Mouse (Mus musculus): ENCODE results near the gene Ptprn.

Gene Ptprn

GRCm38 (mm10) chr1:75225473-75225872 is 38.8 kb downstream of the Ptprn start:
- no peak for DNase-seq (ENCODE audit: low read depth, low spot score)

GRCm38 (mm10) chr1:75223532-75223931 is 40.8 kb downstream of the Ptprn start:
- no peak for DNase-seq (ENCODE audit: low read depth, low spot score)

- DNase-seq (ENCODE audit: low read depth, low spot score), result no peak
Observed at GRCm38 (mm10) chr1:75222926-75223325, 41.4 kb downstream of the Ptprn start.

- DNase-seq (ENCODE audit: low read depth, low spot score), result no peak
Observed at GRCm38 (mm10) chr1:75221538-75221937, 42.8 kb downstream of the Ptprn start.

GRCm38 (mm10) chr1:75219531-75219930 is 44.8 kb downstream of the Ptprn start, which contains the start of gene Tuba4a:
TSS of gene Tuba4a (minus strand) at chr1:75219865.
- no peak for DNase-seq (ENCODE audit: low read depth, low spot score)

GRCm38 (mm10) chr1:75219078-75219477 is 45.2 kb downstream of the Ptprn start:
- DNase-seq (ENCODE audit: low read depth, low spot score), result peak; percentile 78

- DNase-seq (ENCODE audit: low read depth, low spot score), result no peak
Observed at GRCm38 (mm10) chr1:75218227-75219001, 45.9 kb downstream of the Ptprn start.

- DNase-seq (ENCODE audit: low read depth, low spot score), result no peak
Observed at GRCm38 (mm10) chr1:75217893-75218226, 46.4 kb downstream of the Ptprn start.

- DNase-seq (ENCODE audit: low read depth, low spot score), result no peak
Observed at GRCm38 (mm10) chr1:75216797-75217585, 47.3 kb downstream of the Ptprn start.

GRCm38 (mm10) chr1:75215785-75216184 is 48.5 kb downstream of the Ptprn start:
- DNase-seq (ENCODE audit: low read depth, low spot score), result no peak

- DNase-seq (ENCODE audit: low read depth, low spot score), result no peak
Observed at GRCm38 (mm10) chr1:75214886-75215285, 49.4 kb downstream of the Ptprn start.

- DNase-seq (ENCODE audit: low read depth, low spot score), result no peak
Observed at GRCm38 (mm10) chr1:75214442-75214841, 49.9 kb downstream of the Ptprn start.

- no peak for DNase-seq (ENCODE audit: low read depth, low spot score)
Observed at GRCm38 (mm10) chr1:75213096-75213495, 51.2 kb downstream of the Ptprn start.

- no peak for DNase-seq (ENCODE audit: low read depth, low spot score)
Observed at GRCm38 (mm10) chr1:75212542-75212941, 51.8 kb downstream of the Ptprn start.

- no peak for DNase-seq (ENCODE audit: low read depth, low spot score)
Observed at GRCm38 (mm10) chr1:75211141-75211708, 53.1 kb downstream of the Ptprn start.

- DNase-seq (ENCODE audit: low read depth, low spot score), result peak; percentile 95
Observed at GRCm38 (mm10) chr1:75210136-75211087, 53.9 kb downstream of the Ptprn start, which contains the start of the genes Glb1l and Stk16. TSS of gene Glb1l (minus strand) at chr1:75210813. TSS of gene Stk16 (plus strand) at chr1:75210838.

GRCm38 (mm10) chr1:75208967-75209678 is 55.2 kb downstream of the Ptprn start:
- DNase-seq (ENCODE audit: low read depth, low spot score), result peak; percentile 18

GRCm38 (mm10) chr1:75201236-75201635 is 63.1 kb downstream of the Ptprn start:
- no peak for DNase-seq (ENCODE audit: low read depth, low spot score)
